Mouse (Mus musculus) lung, embryonic 14.5 days (tissue): Measurements from ENCODE around the gene Mlf1. TPM values are rescaled to one million over a fixed set of nuclear protein-coding genes. Genes with fewer than 3 reads are reported as not detected.

Experiments used
- ATAC-seq: fragments of 200-750 bp; cut with Nextera tagmentation; 2 replicates; pipeline ENCODE4 v1.8.0; 2017; ENCODE audit warnings: mild to moderate bottlenecking, moderate TSS enrichment, moderate library complexity; ENCODE audit not compliant: insufficient read depth
- DNase-seq: peaks from one replicate; pipeline ENCODE4 v3.0.0-alpha.2; 2015
- H3K27ac ChIP-seq: fragments of 300-500 bp; sonication (generic); 2 replicates; pipeline ENCODE4 v1.5.1; 2014; ENCODE audit warnings: low read depth, mild to moderate bottlenecking, moderate library complexity
- H3K27me3 ChIP-seq: fragments of 300-500 bp; sonication (generic); 2 replicates; pipeline ENCODE4 v1.6.1; 2014; ENCODE audit warnings: low read length, control low read depth; ENCODE audit not compliant: insufficient read depth
- H3K36me3 ChIP-seq: fragments of 300-500 bp; sonication (generic); 2 replicates; pipeline ENCODE4 v1.6.1; 2014; ENCODE audit warnings: control low read depth; ENCODE audit not compliant: insufficient read depth
- H3K4me1 ChIP-seq: fragments of 300-500 bp; sonication (generic); 2 replicates; pipeline ENCODE4 v1.6.1; 2014; ENCODE audit warnings: antibody characterized with exemption, control low read depth; ENCODE audit not compliant: insufficient read depth
- H3K4me2 ChIP-seq: fragments of 300-500 bp; sonication (generic); 2 replicates; pipeline ENCODE4 v1.6.1; 2014; ENCODE audit warnings: mild to moderate bottlenecking
- H3K4me3 ChIP-seq: fragments of 300-500 bp; sonication (generic); 2 replicates; pipeline ENCODE4 v1.5.1; 2014; ENCODE audit warnings: low read depth, low read length
- H3K9ac ChIP-seq: fragments of 300-500 bp; sonication (generic); 2 replicates; pipeline ENCODE4 v1.6.1; 2014
- H3K9me3 ChIP-seq: fragments of 300-500 bp; sonication (generic); 2 replicates; pipeline ENCODE4 v1.6.1; 2016; ENCODE audit warnings: low read depth, low read length, control low read depth
- CTCF ChIP-seq: IDR thresholded peaks from 2 replicates; pipeline ENCODE4 v1.5.1; 2016; ENCODE audit warnings: antibody characterized with exemption, low read depth
- whole genome bisulfite sequencing: fragments of 180-500 bp; shearing (Covaris S2); extraction: QIAGEN DNeasy Blood & Tissue Kit; methylation state at CpG from one replicate; pipeline ENCODE4 v1.1.7; 2014; 5-methylcytosine and 5-hydroxymethylcytosine counted together
- polyA plus RNA-seq: library from polyadenylated mRNA; unstranded; fragments of >200 nt; fragmentation: Nextera tagmentation; extraction: Ambion mirVana; gene quantifications from 2 replicates; pipeline ENCODE4 v1.2.1, GENCODE M21; 2014

The Mlf1 gene
- polyA plus RNA-seq, 1 experiment from 2014 or later, result 17.1 TPM

GRCm38 (mm10) chr3:67447143-67447542 lies 73.2 kb downstream of the Mlf1 start:
- ATAC-seq (no peak), DNase-seq (peak; percentile 6)
- no peak overlapping the region for H3K4me2 ChIP-seq
- no peaks in the 10 kb centered on the region for H3K27me3 ChIP-seq
- H3K4me3 ChIP-seq, result no peak overlapping the region
- no peak overlapping the region for H3K9ac ChIP-seq
- H3K27ac ChIP-seq, result no peak overlapping the region
- H3K9me3 ChIP-seq, result no peaks in the 10 kb centered on the region
- TF ChIP-seq CTCF, result peak; percentile 27
- H3K36me3 ChIP-seq, result peaks cover 75% of the 10 kb centered on the region
- H3K4me1 ChIP-seq, result no peaks in the 10 kb centered on the region
- 86% methylated on average over 2 of the region's 2 CpGs for WGBS

Other genes with a start within 250 kb of the Mlf1 start
- gene Gm17402, start 1.1 kb downstream of the Mlf1 start, polyA plus RNA-seq, result not detected in 2 replicates
- gene Gfm1, start 56.0 kb downstream of the Mlf1 start, polyA plus RNA-seq, result 45.9 and 51.5 TPM in 2 replicates
- 191 and 197 TPM in 2 replicates for gene Lxn, start 89.8 kb downstream of the Mlf1 start, polyA plus RNA-seq
- gene Rarres1, start 141.4 kb downstream of the Mlf1 start, polyA plus RNA-seq, result 5.1 and 7.0 TPM in 2 replicates
- gene Mfsd1, start 208.6 kb downstream of the Mlf1 start, polyA plus RNA-seq, result 54.4 and 54.8 TPM in 2 replicates